Mouse (Mus musculus): ENCODE data around the gene Ecm1. TPM values are rescaled to one million over a fixed set of nuclear protein-coding genes. Genes with fewer than 3 reads are reported as not detected.
A peak's percentile ranks its signal among the peaks of the same experiment; 100 is the strongest.

The Ecm1 gene
- 14.1 and 15.2 TPM in 2 replicates for polyA plus RNA-seq (2016; fragmentation: Nextera tagmentation; extraction: Ambion mirVana)

DNA sequence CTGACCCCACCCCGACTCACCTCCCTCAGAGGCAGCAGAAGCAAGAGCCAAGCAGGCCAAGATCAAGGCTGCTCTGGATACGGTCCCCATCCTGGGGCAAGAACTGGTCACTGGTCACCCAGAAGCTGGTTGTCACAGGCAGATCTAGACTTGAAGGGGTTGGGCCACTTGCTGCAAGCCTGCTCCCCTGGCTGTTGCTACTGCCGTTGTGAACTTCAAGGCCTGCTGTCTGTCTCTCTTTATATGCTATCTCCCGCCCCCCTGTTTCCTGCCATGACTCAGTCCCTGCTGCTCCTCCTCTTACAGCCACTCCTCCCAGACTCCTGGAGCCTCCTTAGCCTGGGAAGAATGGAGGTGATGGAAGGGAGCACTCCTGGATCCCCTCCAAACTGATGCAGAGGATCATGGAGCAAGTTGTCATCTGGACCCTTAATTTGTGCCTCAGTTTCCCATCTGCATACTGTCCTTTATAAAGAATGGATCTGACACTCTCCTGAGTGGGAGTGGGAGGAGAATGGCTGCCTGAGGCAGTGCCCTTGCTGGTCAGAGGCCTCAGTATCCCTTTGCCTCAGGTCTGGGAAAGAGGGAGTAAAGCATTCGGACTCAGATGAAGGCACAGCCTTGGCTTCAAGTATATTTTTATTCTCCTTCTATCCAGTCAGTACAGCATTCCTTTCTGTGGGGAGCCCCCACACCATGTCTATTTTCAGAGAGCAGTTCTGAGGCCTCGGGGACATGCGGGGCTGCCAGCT, at the start of gene Ecm1:
Ecm1 (minus strand) TSS at position 217 of the 752 bp plus-strand sequence.
- no peak for ATAC-seq
- Histone ChIP-seq H3K9ac (peak within 1 kb of the TSS; percentile 23; the same call in 1 of the 2 replicates), H3K9me3 (replicated peaks) (no peaks in the 10 kb centered on the region), H3K27ac (peak within 1 kb of the TSS; percentile 76), H3K27me3 (replicated peaks) (no peaks in the 10 kb centered on the region), H3K4me3 (no peak within 1 kb of the TSS), H3K4me2 (peak within 1 kb of the TSS; percentile 38), H3K36me3 (peaks cover 85% of the 10 kb centered on the region), H3K4me1 (peaks cover 62% of the 10 kb centered on the region)
- WGBS (ENCODE audit: insufficient replicate concordance) = 48% methylated on average over 7 of the region's 7 CpGs

DNA sequence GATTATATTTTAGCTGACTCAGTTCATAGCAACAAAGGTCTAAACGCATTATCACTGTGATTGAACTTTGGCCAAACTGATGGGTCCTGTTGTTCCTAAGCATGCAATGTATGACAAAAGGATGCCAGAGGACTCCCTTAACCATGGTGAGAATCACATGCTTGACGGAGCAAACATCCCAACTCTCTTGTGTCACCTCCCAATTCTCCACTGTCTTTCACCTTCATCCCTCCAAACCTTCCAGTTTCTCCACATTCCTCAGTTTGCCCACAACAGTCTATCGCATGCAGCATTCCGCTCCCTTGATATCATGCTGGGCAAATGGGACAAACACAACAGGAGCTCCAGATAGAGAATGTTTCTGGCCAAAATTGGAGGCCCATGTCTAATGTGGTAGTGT, 46.1 kb upstream of the Ecm1 start:
- no peaks in the 10 kb centered on the region for H3K27me3 ChIP-seq (replicated peaks)
- no peak overlapping the region for H3K4me2 ChIP-seq
- H3K36me3 ChIP-seq = peaks cover 77% of the 10 kb centered on the region
- no peak overlapping the region for H3K4me3 ChIP-seq
- no peaks in the 10 kb centered on the region for H3K4me1 ChIP-seq
- H3K9me3 ChIP-seq (replicated peaks) = no peaks in the 10 kb centered on the region
- 89% methylated on average over 4 of the region's 4 CpGs for WGBS (ENCODE audit: insufficient replicate concordance)
- no peak for ATAC-seq
- no peak overlapping the region for H3K27ac ChIP-seq
- no peak overlapping the region for H3K9ac ChIP-seq

- Histone ChIP-seq H3K4me3 (no peak overlapping the region), H3K9me3 (replicated peaks) (no peaks in the 10 kb centered on the region), H3K36me3 (peaks cover 79% of the 10 kb centered on the region), H3K9ac (no peak overlapping the region), H3K4me2 (no peak overlapping the region), H3K27me3 (replicated peaks) (no peaks in the 10 kb centered on the region), H3K27ac (no peak overlapping the region), H3K4me1 (0 out of 2 replicates have a peak, but pooled peaks cover 7% of the 10 kb centered on the region)
- ATAC-seq = no peak
These were observed 32.6 kb upstream of the Ecm1 start for GRCm38 (mm10) chr3:95771985-95772384.

DNA sequence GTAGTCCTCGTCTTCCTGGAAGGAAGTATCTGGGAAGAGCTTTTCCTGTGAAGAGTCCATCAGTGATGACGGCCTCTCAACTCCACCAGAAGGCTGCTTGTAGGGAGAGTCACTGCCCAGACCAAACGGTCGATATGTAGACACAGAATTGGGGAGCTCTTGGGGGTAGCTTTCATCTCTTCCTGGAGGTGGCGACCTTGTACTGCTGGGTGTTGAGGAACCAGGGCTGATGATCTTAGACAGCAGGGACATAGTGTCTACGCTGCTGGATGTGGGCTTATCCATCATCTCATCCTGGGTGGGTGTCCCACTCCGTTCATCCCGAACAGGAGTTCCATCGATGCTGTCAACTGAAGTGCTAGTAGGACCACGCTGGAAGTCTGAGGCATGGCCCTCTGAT, 26.2 kb upstream of the Ecm1 start:
- WGBS (ENCODE audit: insufficient replicate concordance) = 85% methylated on average over 10 of the region's 10 CpGs
- H3K4me1 ChIP-seq = no peaks in the 10 kb centered on the region
- ATAC-seq = no peak
- peaks cover 62% of the 10 kb centered on the region for H3K36me3 ChIP-seq
- no peak overlapping the region for H3K9ac ChIP-seq
- H3K4me3 ChIP-seq = no peak overlapping the region
- no peak overlapping the region for H3K27ac ChIP-seq
- H3K27me3 ChIP-seq (replicated peaks) = no peaks in the 10 kb centered on the region
- no peaks in the 10 kb centered on the region for H3K9me3 ChIP-seq (replicated peaks)
- H3K4me2 ChIP-seq = no peak overlapping the region

GRCm38 (mm10) chr3:95763811-95764210, 24.4 kb upstream of the Ecm1 start:
- no peaks in the 10 kb centered on the region for H3K9me3 ChIP-seq (replicated peaks)
- H3K27ac ChIP-seq = no peak overlapping the region
- H3K4me1 ChIP-seq = no peaks in the 10 kb centered on the region
- no peak overlapping the region for H3K9ac ChIP-seq
- H3K36me3 ChIP-seq = peaks cover 56% of the 10 kb centered on the region
- no peak overlapping the region for H3K4me3 ChIP-seq
- H3K4me2 ChIP-seq = no peak overlapping the region
- no peaks in the 10 kb centered on the region for H3K27me3 ChIP-seq (replicated peaks)
- no peak for ATAC-seq
- 83% methylated on average over 10 of the region's 10 CpGs for WGBS (ENCODE audit: insufficient replicate concordance)

GRCm38 (mm10) chr3:95762961-95763360, 23.6 kb upstream of the Ecm1 start:
- no peak overlapping the region for H3K4me2 ChIP-seq
- peaks cover 48% of the 10 kb centered on the region for H3K36me3 ChIP-seq
- no peak for ATAC-seq
- 67% methylated on average over 6 of the region's 6 CpGs for WGBS (ENCODE audit: insufficient replicate concordance)
- H3K9ac ChIP-seq = no peak overlapping the region
- no peak overlapping the region for H3K27ac ChIP-seq
- H3K4me1 ChIP-seq = no peaks in the 10 kb centered on the region
- H3K27me3 ChIP-seq (replicated peaks) = no peaks in the 10 kb centered on the region
- no peak overlapping the region for H3K4me3 ChIP-seq
- H3K9me3 ChIP-seq (replicated peaks) = no peaks in the 10 kb centered on the region

GRCm38 (mm10) chr3:95761771-95762170, 22.4 kb upstream of the Ecm1 start:
- WGBS (ENCODE audit: insufficient replicate concordance) = 83% methylated on average over 4 of the region's 4 CpGs
- Histone ChIP-seq H3K27me3 (replicated peaks) (no peaks in the 10 kb centered on the region), H3K27ac (no peak overlapping the region), H3K9ac (no peak overlapping the region), H3K4me2 (no peak overlapping the region), H3K4me3 (no peak overlapping the region), H3K36me3 (peaks cover 37% of the 10 kb centered on the region), H3K9me3 (replicated peaks) (no peaks in the 10 kb centered on the region), H3K4me1 (no peaks in the 10 kb centered on the region)
- no peak for ATAC-seq

- Histone ChIP-seq H3K4me2 (no peak overlapping the region), H3K4me3 (no peak overlapping the region), H3K4me1 (no peaks in the 10 kb centered on the region), H3K27ac (no peak overlapping the region), H3K36me3 (peaks cover 26% of the 10 kb centered on the region), H3K27me3 (replicated peaks) (0 out of 2 replicates have a peak, but pooled peaks cover 3% of the 10 kb centered on the region), H3K9ac (no peak overlapping the region), H3K9me3 (replicated peaks) (no peaks in the 10 kb centered on the region)
- ATAC-seq = no peak
These were observed 21.3 kb upstream of the Ecm1 start for GRCm38 (mm10) chr3:95760656-95761055.

GRCm38 (mm10) chr3:95760106-95760505, 20.7 kb upstream of the Ecm1 start, which contains the start of gene Tars2:
TSS of gene Tars2 (minus strand) at chr3:95760206.
- ATAC-seq = no peak
- H3K4me3 ChIP-seq = no peak within 1 kb of the TSS
- 0 out of 2 replicates have a peak, but pooled peaks cover 3% of the 10 kb centered on the region for H3K27me3 ChIP-seq (replicated peaks)
- H3K36me3 ChIP-seq = peaks cover 20% of the 10 kb centered on the region
- H3K4me1 ChIP-seq = peaks cover 4% of the 10 kb centered on the region
- H3K27ac ChIP-seq = no peak within 1 kb of the TSS
- H3K9me3 ChIP-seq (replicated peaks) = no peaks in the 10 kb centered on the region
- H3K9ac ChIP-seq = no peak within 1 kb of the TSS
- H3K4me2 ChIP-seq = no peak within 1 kb of the TSS
- 78% methylated on average over 6 of the region's 6 CpGs for WGBS (ENCODE audit: insufficient replicate concordance)

DNA sequence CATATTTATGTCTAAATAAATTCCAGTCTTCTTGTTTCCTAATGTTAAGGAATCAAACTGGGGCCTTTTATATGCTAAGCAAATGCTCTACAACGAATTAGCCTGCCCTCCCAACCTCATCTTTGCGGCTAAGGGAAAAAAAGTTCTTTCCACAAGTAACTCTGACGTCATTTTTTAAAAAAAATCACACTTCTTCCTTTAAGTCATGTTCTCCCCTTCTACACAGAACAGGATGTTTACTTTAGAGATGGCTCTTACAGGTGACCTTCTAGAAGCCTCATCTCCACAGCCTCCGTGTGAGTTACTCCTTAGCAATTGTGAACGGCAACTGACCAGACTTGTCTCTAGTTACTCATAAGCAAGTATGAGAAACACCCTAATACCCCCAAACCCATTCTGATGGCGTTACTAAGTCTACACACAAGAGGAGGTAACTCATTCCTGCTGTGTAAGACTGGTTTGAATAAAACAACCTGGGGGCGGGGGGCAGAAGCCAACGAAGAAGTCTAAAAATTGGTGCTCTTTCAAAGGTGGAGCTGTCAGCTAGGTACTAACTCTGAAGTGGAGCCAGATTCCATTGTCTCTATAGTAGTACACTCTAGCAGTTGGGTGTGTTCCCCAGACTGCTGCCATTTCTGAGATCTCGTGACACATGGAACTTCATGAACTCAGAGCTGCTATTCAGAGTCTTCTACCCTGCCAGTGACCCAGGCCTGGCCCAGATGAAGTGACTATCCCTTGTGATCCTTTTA, 19.3 kb upstream of the Ecm1 start:
- Histone ChIP-seq H3K36me3 (peaks cover 6% of the 10 kb centered on the region), H3K27ac (no peak overlapping the region), H3K9ac (no peak overlapping the region), H3K4me3 (no peak overlapping the region), H3K4me1 (peaks cover 8% of the 10 kb centered on the region), H3K9me3 (replicated peaks) (no peaks in the 10 kb centered on the region), H3K4me2 (no peak overlapping the region), H3K27me3 (replicated peaks) (0 out of 2 replicates have a peak, but pooled peaks cover 3% of the 10 kb centered on the region)
- ATAC-seq = no peak
- WGBS (ENCODE audit: insufficient replicate concordance) = 46% methylated on average over 9 of the region's 9 CpGs

GRCm38 (mm10) chr3:95756808-95757207, 17.4 kb upstream of the Ecm1 start:
- 75% methylated on average over 2 of the region's 2 CpGs for WGBS (ENCODE audit: insufficient replicate concordance)
- H3K27ac ChIP-seq = no peak overlapping the region

More at GRCm38 (mm10) chr3:95756808-95757207, 17.4 kb upstream of the Ecm1 start:
- Histone ChIP-seq H3K9ac (no peak overlapping the region), H3K36me3 (peaks cover 13% of the 10 kb centered on the region), H3K4me1 (peaks cover 16% of the 10 kb centered on the region), H3K4me3 (no peak overlapping the region), H3K9me3 (replicated peaks) (no peaks in the 10 kb centered on the region), H3K27me3 (replicated peaks) (0 out of 2 replicates have a peak, but pooled peaks cover 3% of the 10 kb centered on the region), H3K4me2 (no peak overlapping the region)
- ATAC-seq = no peak
